Mouse (Mus musculus) ES-Bruce4 (cell line): ENCODE measurements at regions not wholly inside any gene's neighbourhood (a gene's known extent, or its start where the extent isn't known, plus 50 kb on each side); places are given as distances from the start of the nearest gene placed in this dataset.
A peak's percentile ranks its signal among the peaks of the same experiment; 100 is the strongest.

Experiments used
- H3K27ac ChIP-seq: 2 replicates; pipeline ENCODE4 v1.5.1; 2012; ENCODE audit warnings: low read length, inconsistent platforms; ENCODE audit not compliant: insufficient read depth
- H3K27me3 ChIP-seq: 2 replicates; pipeline ENCODE4 v1.6.1; 2012; ENCODE audit warnings: mild to moderate bottlenecking, low read length, inconsistent platforms; ENCODE audit not compliant: control insufficient read depth, poor library complexity, insufficient read depth, severe bottlenecking
- H3K36me3 ChIP-seq: 2 replicates; pipeline ENCODE4 v1.6.1; 2012; ENCODE audit warnings: inconsistent platforms, mild to moderate bottlenecking, low read length, moderate library complexity; ENCODE audit not compliant: control insufficient read depth, poor library complexity, insufficient read depth, severe bottlenecking
- H3K4me1 ChIP-seq: one replicate; pipeline ENCODE4 v1.8.1; 2011; ENCODE audit warnings: low read length; ENCODE audit not compliant: control insufficient read depth, insufficient read depth
- H3K4me3 ChIP-seq: 2 replicates; pipeline ENCODE4 v1.5.1; 2011; ENCODE audit warnings: low read depth, mild to moderate bottlenecking, low read length
- H3K9ac ChIP-seq: 2 replicates; pipeline ENCODE4 v1.6.1; 2012; ENCODE audit warnings: low read depth, mild to moderate bottlenecking, inconsistent platforms; ENCODE audit not compliant: poor library complexity, severe bottlenecking
- H3K9me3 ChIP-seq: replicated peaks from 2 replicates; pipeline ENCODE4 v1.6.1; 2012; ENCODE audit warnings: mild to moderate bottlenecking, low read length, inconsistent platforms; ENCODE audit not compliant: control insufficient read depth, poor library complexity, insufficient read depth, severe bottlenecking
- CTCF ChIP-seq: IDR thresholded peaks from one replicate; pipeline ENCODE4 v1.8.1; 2011; ENCODE audit warnings: low read depth, low read length
- EP300 ChIP-seq: IDR thresholded peaks from 2 replicates; pipeline ENCODE4 v1.6.1; 2011; ENCODE audit warnings: low read depth, low read length; ENCODE audit not compliant: insufficient read depth
- POLR2A ChIP-seq: IDR thresholded peaks from one replicate; pipeline ENCODE4 v1.8.1; 2011; ENCODE audit warnings: low read length; ENCODE audit not compliant: insufficient read depth

DNA sequence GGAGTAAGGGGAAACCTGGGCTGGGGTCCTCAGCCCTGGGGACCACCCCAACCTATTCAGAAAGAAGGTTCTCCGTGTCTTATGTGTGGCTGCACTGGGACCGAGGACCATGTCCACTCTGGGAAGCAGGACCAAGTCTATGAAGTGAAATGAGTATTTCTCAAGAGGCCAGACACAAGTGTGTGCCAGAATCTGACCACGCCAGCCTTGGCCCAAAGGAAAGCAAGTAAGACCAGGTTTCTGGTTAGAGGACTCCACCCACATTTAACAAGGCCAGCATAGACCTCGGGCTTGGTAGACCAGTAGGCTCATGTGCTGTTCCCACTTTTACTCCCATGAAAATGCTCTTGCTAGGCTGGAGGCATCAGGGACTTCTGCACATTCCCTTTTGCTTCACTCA, 327.1 kb downstream of the Sox9 start:
- Histone ChIP-seq H3K9me3 (no peaks in the 10 kb centered on the region), H3K27ac (no peak overlapping the region), H3K4me3 (no peak overlapping the region), H3K27me3 (no peaks in the 10 kb centered on the region), H3K4me1 (no peaks in the 10 kb centered on the region), H3K9ac (no peak overlapping the region), H3K36me3 (no peaks in the 10 kb centered on the region)
- no peak for TF ChIP-seq EP300
- no peak for TF ChIP-seq POLR2A
- TF ChIP-seq CTCF, result no peak

DNA sequence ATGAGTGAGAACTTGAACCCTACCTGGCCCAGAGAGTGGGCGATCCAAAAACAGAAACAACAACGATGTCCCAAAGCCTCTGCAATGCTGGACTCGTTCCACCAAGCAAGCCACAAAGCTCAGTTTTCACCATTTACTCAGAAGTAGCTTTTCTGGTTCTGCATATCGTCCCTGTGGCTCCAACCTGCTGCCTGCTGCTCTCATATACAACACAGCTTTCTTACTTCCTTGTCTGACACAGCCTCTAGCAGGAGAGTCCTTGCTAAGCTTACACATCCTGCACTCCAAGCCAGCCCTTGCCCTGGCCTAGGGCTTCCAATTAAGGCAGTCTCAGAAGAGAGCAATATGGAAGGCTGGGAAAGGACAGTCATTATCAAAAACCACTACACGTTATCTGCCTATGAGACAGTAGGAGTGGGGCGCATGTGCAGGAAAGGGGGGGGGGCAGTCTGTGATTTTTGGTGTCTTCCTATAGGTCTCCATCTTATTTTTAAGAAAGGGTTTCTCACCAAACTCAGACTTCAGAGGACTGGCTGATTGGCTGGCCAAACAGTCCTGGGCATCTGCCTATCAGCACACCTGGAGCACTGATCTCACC, 331.3 kb downstream of the Sox9 start:
- Histone ChIP-seq H3K36me3 (no peaks in the 10 kb centered on the region), H3K9me3 (no peaks in the 10 kb centered on the region), H3K27me3 (no peaks in the 10 kb centered on the region), H3K27ac (no peak overlapping the region), H3K4me1 (no peaks in the 10 kb centered on the region), H3K4me3 (no peak overlapping the region), H3K9ac (no peak overlapping the region)
- TF ChIP-seq POLR2A (no peak), EP300 (no peak), CTCF (no peak)

DNA sequence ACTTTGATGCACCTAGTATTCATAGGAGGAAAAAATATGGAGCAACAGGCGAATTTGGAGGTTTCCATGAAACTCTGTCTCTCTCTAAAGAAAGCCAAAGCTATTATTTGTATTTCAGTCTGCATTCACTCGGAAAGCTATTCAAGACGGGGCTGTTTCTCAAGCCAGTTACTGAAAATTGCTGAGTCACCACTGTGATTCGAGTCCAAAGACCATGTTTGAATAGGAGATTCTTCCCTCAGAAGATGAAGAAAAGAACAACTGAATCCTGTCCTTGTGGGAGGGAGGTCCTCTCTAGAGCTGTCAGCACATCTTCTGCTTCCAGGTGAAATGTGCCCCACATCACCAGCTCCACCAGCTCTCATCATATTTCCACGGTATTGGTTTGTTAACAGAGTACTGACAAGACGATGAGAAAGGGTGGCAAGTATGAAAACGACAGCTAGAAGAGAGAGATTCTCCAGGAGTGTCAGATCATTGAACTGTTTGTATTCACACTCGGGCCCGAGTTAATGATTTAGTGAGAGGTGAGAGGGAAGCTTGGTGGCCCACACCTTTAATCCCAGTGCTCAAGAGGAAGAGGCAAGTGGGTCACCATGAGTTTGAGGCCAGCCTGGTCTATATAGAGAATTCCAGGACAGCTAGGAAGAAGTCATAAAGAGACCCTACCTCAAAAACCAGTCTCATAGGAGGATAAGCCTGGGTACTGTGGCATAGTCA, 335.3 kb downstream of the Sox9 start:
- no peaks in the 10 kb centered on the region for H3K27me3 ChIP-seq
- H3K27ac ChIP-seq, result no peak overlapping the region
- no peak overlapping the region for H3K9ac ChIP-seq
- no peak overlapping the region for H3K4me3 ChIP-seq
- H3K9me3 ChIP-seq, result no peaks in the 10 kb centered on the region
- no peak for TF ChIP-seq POLR2A
- TF ChIP-seq CTCF, result no peak
- TF ChIP-seq EP300, result no peak
- peaks cover 3% of the 10 kb centered on the region for H3K4me1 ChIP-seq
- H3K36me3 ChIP-seq, result no peaks in the 10 kb centered on the region

DNA sequence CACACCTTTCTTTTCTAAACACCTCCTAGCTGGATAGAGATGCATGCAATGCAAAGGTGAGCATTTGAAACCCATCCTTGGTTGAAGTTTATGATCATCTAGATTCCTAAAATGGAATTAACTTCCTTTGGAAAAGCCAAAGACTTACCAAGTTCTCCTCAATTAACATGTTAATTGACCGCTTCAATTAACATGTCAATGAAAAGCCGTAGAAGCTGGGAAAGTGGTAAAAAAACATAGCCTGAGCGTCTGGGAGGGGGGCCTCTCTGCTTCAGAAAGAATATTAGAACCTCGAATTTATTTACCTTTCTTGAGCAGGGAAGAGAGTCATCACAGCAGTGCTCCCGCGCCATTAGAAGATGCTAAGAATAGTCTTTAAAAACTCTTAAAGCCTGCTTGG, 338.5 kb downstream of the Sox9 start:
- H3K27ac ChIP-seq, result no peak overlapping the region
- H3K4me3 ChIP-seq, result no peak overlapping the region
- no peaks in the 10 kb centered on the region for H3K36me3 ChIP-seq
- no peak overlapping the region for H3K9ac ChIP-seq
- no peaks in the 10 kb centered on the region for H3K27me3 ChIP-seq
- H3K4me1 ChIP-seq, result peaks cover 3% of the 10 kb centered on the region
- H3K9me3 ChIP-seq, result no peaks in the 10 kb centered on the region
- no peak for TF ChIP-seq CTCF

DNA sequence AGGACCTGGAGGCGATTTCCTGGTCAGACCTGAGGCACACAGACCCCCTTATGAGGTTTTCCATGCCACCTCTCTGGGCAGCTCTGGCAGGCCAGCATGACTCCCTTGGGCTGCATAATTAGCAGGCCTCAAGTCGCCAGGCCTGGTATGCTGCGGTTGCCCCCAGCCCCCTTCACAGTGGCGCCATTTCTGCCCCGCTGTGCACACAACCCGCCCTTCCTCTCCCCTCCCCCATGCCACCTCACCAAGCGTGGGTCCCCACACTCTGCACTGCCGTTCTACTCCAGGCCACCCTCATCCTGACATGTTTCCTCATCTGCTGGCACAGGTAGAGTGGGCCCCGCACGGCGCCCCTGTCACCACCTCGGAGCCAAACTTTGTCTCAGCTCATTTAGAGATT, 339.3 kb downstream of the Sox9 start:
- peak overlapping the region; percentile 28 for H3K4me3 ChIP-seq
- TF ChIP-seq CTCF (no peak), EP300 (no peak), POLR2A (no peak)
- no peak overlapping the region for H3K9ac ChIP-seq
- no peaks in the 10 kb centered on the region for H3K9me3 ChIP-seq
- H3K36me3 ChIP-seq, result no peaks in the 10 kb centered on the region
- peaks cover 3% of the 10 kb centered on the region for H3K4me1 ChIP-seq
- H3K27me3 ChIP-seq, result no peaks in the 10 kb centered on the region
- no peak overlapping the region for H3K27ac ChIP-seq

DNA sequence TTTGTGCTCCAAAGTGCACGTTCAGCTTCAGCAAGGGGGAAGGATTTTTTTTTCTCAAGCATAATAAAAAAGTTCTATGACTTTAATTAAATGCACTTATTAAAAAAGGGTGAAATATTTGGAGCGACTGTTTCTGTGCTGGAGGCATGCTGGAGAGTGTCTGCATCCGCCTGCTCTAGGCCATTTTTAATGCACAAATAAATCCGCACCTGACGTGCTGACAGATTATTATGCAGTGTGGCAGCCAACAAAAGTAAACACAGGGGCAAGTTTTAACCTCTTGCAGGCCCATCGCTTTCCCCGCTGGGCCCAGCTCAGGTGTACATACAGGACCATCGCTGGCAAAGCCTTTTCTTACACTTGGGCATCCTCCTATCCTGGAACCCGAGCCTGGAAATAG, 340.1 kb downstream of the Sox9 start:
- no peaks in the 10 kb centered on the region for H3K9me3 ChIP-seq
- TF ChIP-seq EP300 (no peak), CTCF (no peak), POLR2A (no peak)
- H3K27ac ChIP-seq, result no peak overlapping the region
- no peak overlapping the region for H3K9ac ChIP-seq
- no peak overlapping the region for H3K4me3 ChIP-seq
- no peaks in the 10 kb centered on the region for H3K27me3 ChIP-seq
- H3K4me1 ChIP-seq, result peaks cover 3% of the 10 kb centered on the region
- H3K36me3 ChIP-seq, result no peaks in the 10 kb centered on the region
